ENCODE assay signal across 9 mouse cellular contexts in the genomic region with DNA sequence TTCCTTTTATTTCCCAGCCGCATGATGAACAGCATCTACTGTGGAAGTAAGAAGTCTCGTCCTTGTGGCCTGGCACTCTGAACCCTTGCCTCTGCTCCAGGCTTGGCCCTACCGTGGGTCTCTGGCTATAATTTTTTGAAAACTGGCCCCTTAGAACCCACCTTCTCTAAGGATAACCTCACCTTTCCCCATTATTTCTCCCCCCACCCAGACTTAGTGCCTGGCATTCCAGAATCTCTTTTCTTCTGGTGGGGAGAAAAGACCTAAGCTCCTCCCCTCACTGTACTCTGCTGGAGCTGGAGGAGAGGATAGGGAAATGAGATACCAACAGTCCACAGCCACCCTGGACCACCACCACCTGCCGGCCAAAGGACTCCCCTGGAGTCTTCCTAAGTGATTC. TPM values are rescaled to one million over a fixed set of nuclear protein-coding genes. Genes with fewer than 3 reads are reported as not detected.
DNase-seq lines count a peak whose midpoint lies in the region; ATAC-seq and TF ChIP-seq lines count a peak whose summit lies in the region.
"Had no signal": no experiment of that assay in that cellular context is flagged by ENCODE, and none has a peak within 500 bp of the region (broad histone marks: within the 10 kb centered on the region; RNA-seq: fewer than 3 reads in every experiment).

No protein-coding gene starts in this region.

- no peaks in the 10 kb centered on the region for H3K36me3 ChIP-seq in heart, embryonic 11.5 days (ENCODE audit: control insufficient read depth, insufficient read depth, low read length)
- H3K36me3 ChIP-seq in C2C12 (ENCODE audit: control insufficient read depth, insufficient read depth): peaks cover 15% of the 10 kb centered on the region
- peaks cover 2% of the 10 kb centered on the region for H3K36me3 ChIP-seq in forebrain, embryonic 10.5 days (replicated peaks)
- peaks cover 4% of the 10 kb centered on the region; the same call in 1 of the 2 replicates for H3K36me3 ChIP-seq in liver, embryonic 13.5 days

- DNase-seq in heart, postnatal 4 days: no peak
- no peak for DNase-seq in forebrain, embryonic 10.5 days (ENCODE audit: extremely low spot score, low spot score)
- DNase-seq in liver, embryonic 13.5 days: no peak
- no peak for DNase-seq in adrenal gland, adult 8-10 months
- DNase-seq in left cerebral cortex, adult 8-10 months (ENCODE audit: low spot score in 2 of 2): no peak
- DNase-seq in embryo, embryonic 9.5 days (ENCODE audit: extremely low spot score): no peak

- 8% methylated on average over 4 of the region's 4 CpGs for WGBS in heart, embryonic 11.5 days (ENCODE audit: insufficient replicate concordance)
- 10% methylated on average over 4 of the region's 4 CpGs for WGBS in forebrain, embryonic 10.5 days
- 33% methylated on average over 4 of the region's 4 CpGs for WGBS in liver, embryonic 13.5 days (ENCODE audit: insufficient replicate concordance)

- TF ChIP-seq CTCF in C2C12 (IDR thresholded peaks at IDR 0.05; ENCODE audit: control insufficient read depth, insufficient read depth, insufficient read length): no peak

- H3K9ac ChIP-seq in heart, embryonic 11.5 days (ENCODE audit: low read depth, low read length): peak overlapping the region; percentile 74
- no peak overlapping the region for H3K9ac ChIP-seq in liver, embryonic 13.5 days

- no peak overlapping the region for H3K27ac ChIP-seq in heart, embryonic 11.5 days (ENCODE audit: low read depth, low read length)
- H3K27ac ChIP-seq in forebrain, embryonic 10.5 days: peak overlapping the region; percentile 72
- H3K27ac ChIP-seq in liver, embryonic 13.5 days: no peak overlapping the region

- H3K4me1 ChIP-seq in heart, embryonic 11.5 days (ENCODE audit: control insufficient read depth, insufficient read depth, low read length): peaks cover 18% of the 10 kb centered on the region
- H3K4me1 ChIP-seq in forebrain, embryonic 10.5 days: peaks cover 37% of the 10 kb centered on the region
- peaks cover 34% of the 10 kb centered on the region for H3K4me1 ChIP-seq in liver, embryonic 13.5 days (replicated peaks)

- H3K4me3 ChIP-seq in heart, embryonic 11.5 days (ENCODE audit: low read depth, low read length): peak overlapping the region; percentile 63
- peak overlapping the region; percentile 51 for H3K4me3 ChIP-seq in C2C12 (ENCODE audit: insufficient read depth, poor library complexity, severe bottlenecking)
- peak overlapping the region; percentile 56 for H3K4me3 ChIP-seq in forebrain, embryonic 10.5 days
- peak overlapping the region; percentile 56 for H3K4me3 ChIP-seq in liver, embryonic 13.5 days (replicated peaks)

- no peaks in the 10 kb centered on the region for H3K79me3 ChIP-seq in C2C12 (ENCODE audit: low read depth)

- no peaks in the 10 kb centered on the region for H3K9me3 ChIP-seq in heart, embryonic 11.5 days (replicated peaks; ENCODE audit: control insufficient read depth, low read length)
- no peaks in the 10 kb centered on the region for H3K9me3 ChIP-seq in forebrain, embryonic 10.5 days
- no peaks in the 10 kb centered on the region for H3K9me3 ChIP-seq in liver, embryonic 13.5 days (replicated peaks)

- ATAC-seq in heart, embryonic 11.5 days (replicated peaks; ENCODE audit: insufficient number of reproducible peaks, low FRiP score, low TSS enrichment): no peak
- no peak for ATAC-seq in liver, embryonic 13.5 days (ENCODE audit: low read depth)

- peaks cover 5% of the 10 kb centered on the region; the same call in 1 of the 2 replicates for H3K27me3 ChIP-seq in heart, embryonic 11.5 days (ENCODE audit: control insufficient read depth, insufficient read depth, low read length)
- no peaks in the 10 kb centered on the region for H3K27me3 ChIP-seq in C2C12 (ENCODE audit: control insufficient read depth, insufficient read depth, insufficient read length)
- H3K27me3 ChIP-seq in forebrain, embryonic 10.5 days (ENCODE audit: poor library complexity, severe bottlenecking): peaks cover 46% of the 10 kb centered on the region
- peaks cover 45% of the 10 kb centered on the region for H3K27me3 ChIP-seq in liver, embryonic 13.5 days
- H3K27me3 ChIP-seq: Patski had no signal

- H3K4me2 ChIP-seq in heart, embryonic 11.5 days: peak overlapping the region; percentile 84
- H3K4me2 ChIP-seq in liver, embryonic 13.5 days: peak overlapping the region; percentile 71

- H3ac ChIP-seq in C2C12 (ENCODE audit: control insufficient read depth, insufficient read length, low read depth): peak overlapping the region; percentile 75

- no peaks in the 10 kb centered on the region for H3K79me2 ChIP-seq in C2C12 (ENCODE audit: control insufficient read depth, insufficient read depth)

TF ChIP-seq in C2C12, 6 proteins besides CTCF, POLR2A, EP300 and RAD21:
- TF ChIP-seq CEBPB (IDR thresholded peaks at IDR 0.05; ENCODE audit: low read depth) (no peak), USF1 (IDR thresholded peaks at IDR 0.05; ENCODE audit: low read depth) (no peak), FOSL1 (IDR thresholded peaks at IDR 0.05; ENCODE audit: insufficient read depth, low read length, poor library complexity, severe bottlenecking) (no peak), MYOD1 (IDR thresholded peaks at IDR 0.05; ENCODE audit: control insufficient read depth, insufficient read length, low read depth) (no peak), MYOG (IDR thresholded peaks at IDR 0.05; ENCODE audit: control insufficient read depth, extremely low read depth, insufficient read length) (no peak), MAX (IDR thresholded peaks at IDR 0.05) (no peak)

RNA-seq across cellular contexts. Expression of gene Selenom, which starts 0.7 kb away (rescaled TPM):
- polyA plus RNA-seq in heart, embryonic 11.5 days (2014; fragmentation: Nextera tagmentation; extraction: Ambion mirVana): 122 and 127 TPM in 2 replicates
- 10 to 100 TPM; 55.7 to 59.2 TPM for total RNA-seq in heart, postnatal 4 days (2021)
- polyA plus RNA-seq in C2C12 (2012; fragmentation: generic; extraction: Trizol): 77.0 TPM
- polyA plus RNA-seq in forebrain, embryonic 10.5 days (2016; fragmentation: Nextera tagmentation; extraction: Ambion mirVana): 36.1 and 37.9 TPM in 2 replicates
- 12.2 and 12.5 TPM in 2 replicates for polyA plus RNA-seq in liver, embryonic 13.5 days (2015; fragmentation: Nextera tagmentation; extraction: Ambion mirVana)
- 10 to 100 TPM; 39.2 to 61.9 (median 57.1) TPM for total RNA-seq in adrenal gland, adult 8-10 months (2022)
- 100 to 1,000 TPM; 149 to 172 (median 160) TPM for total RNA-seq in left cerebral cortex, adult 8-10 months (2022)

RNA-seq across cellular contexts. Expression of gene Inpp5j, which starts 10.6 kb away (rescaled TPM):
- 6.5 and 7.0 TPM in 2 replicates for polyA plus RNA-seq in heart, embryonic 11.5 days (2014; fragmentation: Nextera tagmentation; extraction: Ambion mirVana)
- total RNA-seq in heart, postnatal 4 days (2021): 10 to 100 TPM; 17.2 to 21.1 TPM
- 0.09 TPM for polyA plus RNA-seq in C2C12 (2012; fragmentation: generic; extraction: Trizol)
- 0.20 and 0.21 TPM in 2 replicates for polyA plus RNA-seq in forebrain, embryonic 10.5 days (2016; fragmentation: Nextera tagmentation; extraction: Ambion mirVana)
- 0.15 and 0.18 TPM in 2 replicates for polyA plus RNA-seq in liver, embryonic 13.5 days (2015; fragmentation: Nextera tagmentation; extraction: Ambion mirVana)
- 1 to 10 TPM in 1 of 4 experiments, under 1 TPM in 3; 0.55 to 1.0 (median 0.75) TPM for total RNA-seq in adrenal gland, adult 8-10 months (2022)
- 10 to 100 TPM; 49.4 to 55.6 (median 53.8) TPM for total RNA-seq in left cerebral cortex, adult 8-10 months (2022)

RNA-seq across cellular contexts. Expression of gene Smtn, which starts 25.2 kb away (rescaled TPM):
- polyA plus RNA-seq in heart, embryonic 11.5 days (2014; fragmentation: Nextera tagmentation; extraction: Ambion mirVana): 66.9 and 72.9 TPM in 2 replicates
- total RNA-seq in heart, postnatal 4 days (2021): 100 to 1,000 TPM; 188 to 190 TPM
- polyA plus RNA-seq in C2C12 (2012; fragmentation: generic; extraction: Trizol): 45.9 TPM
- 35.1 and 40.2 TPM in 2 replicates for polyA plus RNA-seq in forebrain, embryonic 10.5 days (2016; fragmentation: Nextera tagmentation; extraction: Ambion mirVana)
- polyA plus RNA-seq in liver, embryonic 13.5 days (2015; fragmentation: Nextera tagmentation; extraction: Ambion mirVana): 10.5 and 12.0 TPM in 2 replicates
- total RNA-seq in adrenal gland, adult 8-10 months (2022): 10 to 100 TPM; 36.6 to 93.0 (median 52.5) TPM
- total RNA-seq in left cerebral cortex, adult 8-10 months (2022): 10 to 100 TPM in 1 of 4 experiments, 1 to 10 TPM in 3; 5.2 to 11.0 (median 7.2) TPM

RNA-seq across cellular contexts. Expression of gene Pla2g3, which starts 27.1 kb away (rescaled TPM):
- polyA plus RNA-seq in heart, embryonic 11.5 days (2014; fragmentation: Nextera tagmentation; extraction: Ambion mirVana): 0.26 and 0.39 TPM in 2 replicates
- total RNA-seq in heart, postnatal 4 days (2021): under 1 TPM; 0.11 to 0.24 TPM
- polyA plus RNA-seq in C2C12 (2012; fragmentation: generic; extraction: Trizol): 0.21 TPM
- polyA plus RNA-seq in forebrain, embryonic 10.5 days (2016; fragmentation: Nextera tagmentation; extraction: Ambion mirVana): 1.4 TPM in 2 replicates
- 0.05 TPM in 2 replicates for polyA plus RNA-seq in liver, embryonic 13.5 days (2015; fragmentation: Nextera tagmentation; extraction: Ambion mirVana)
- total RNA-seq in adrenal gland, adult 8-10 months (2022): under 1 TPM; 0.17 to 0.59 (median 0.43) TPM
- 1 to 10 TPM; 2.3 to 3.5 (median 2.7) TPM for total RNA-seq in left cerebral cortex, adult 8-10 months (2022)
